Mouse (Mus musculus): ENCODE results near the gene Dnajc1. TPM values are rescaled to one million over a fixed set of nuclear protein-coding genes. Genes with fewer than 3 reads are reported as not detected.

Gene Dnajc1
- polyA plus RNA-seq, 1 experiment from 2014 or later, result 49.6 TPM

- no peak overlapping the region for H3K9ac ChIP-seq (replicated peaks; ENCODE audit: low read depth, low read length)
- no peak for ATAC-seq (ENCODE audit: insufficient number of reproducible peaks, insufficient read depth, low FRiP score, low read depth)
- H3K4me1 ChIP-seq (ENCODE audit: control insufficient read depth, insufficient read depth, low read length), result no peaks in the 10 kb centered on the region
- 69% methylated on average over 2 of the region's 2 CpGs for WGBS
- H3K9me3 ChIP-seq (ENCODE audit: control insufficient read depth, low read depth, low read length), result peaks cover 6% of the 10 kb centered on the region; the same call in 1 of the 2 replicates
- H3K4me2 ChIP-seq (replicated peaks; ENCODE audit: low read depth, low read length), result no peak overlapping the region
- no peak overlapping the region for H3K27ac ChIP-seq (ENCODE audit: low read length)
- no peak overlapping the region for H3K4me3 ChIP-seq (ENCODE audit: low read depth, low read length)
- no peaks in the 10 kb centered on the region for H3K27me3 ChIP-seq (ENCODE audit: control insufficient read depth, insufficient read depth, low read length)
- no peaks in the 10 kb centered on the region for H3K36me3 ChIP-seq (ENCODE audit: control insufficient read depth, insufficient read depth, low read length)
These were observed 75.7 kb downstream of the Dnajc1 start for GRCm38 (mm10) chr2:18316909-18317308.

- Histone ChIP-seq H3K4me2 (replicated peaks; ENCODE audit: low read depth, low read length) (no peak overlapping the region), H3K9me3 (ENCODE audit: control insufficient read depth, low read depth, low read length) (no peaks in the 10 kb centered on the region), H3K36me3 (ENCODE audit: control insufficient read depth, insufficient read depth, low read length) (no peaks in the 10 kb centered on the region), H3K9ac (replicated peaks; ENCODE audit: low read depth, low read length) (no peak overlapping the region), H3K4me3 (ENCODE audit: low read depth, low read length) (no peak overlapping the region), H3K27me3 (ENCODE audit: control insufficient read depth, insufficient read depth, low read length) (no peaks in the 10 kb centered on the region), H3K27ac (ENCODE audit: low read length) (no peak overlapping the region), H3K4me1 (ENCODE audit: control insufficient read depth, insufficient read depth, low read length) (no peaks in the 10 kb centered on the region)
- ATAC-seq (ENCODE audit: insufficient number of reproducible peaks, insufficient read depth, low FRiP score, low read depth), result no peak
- WGBS, result 89% methylated on average over 4 of the region's 4 CpGs
These were observed 82.1 kb downstream of the Dnajc1 start for GRCm38 (mm10) chr2:18310261-18311104.

DNA sequence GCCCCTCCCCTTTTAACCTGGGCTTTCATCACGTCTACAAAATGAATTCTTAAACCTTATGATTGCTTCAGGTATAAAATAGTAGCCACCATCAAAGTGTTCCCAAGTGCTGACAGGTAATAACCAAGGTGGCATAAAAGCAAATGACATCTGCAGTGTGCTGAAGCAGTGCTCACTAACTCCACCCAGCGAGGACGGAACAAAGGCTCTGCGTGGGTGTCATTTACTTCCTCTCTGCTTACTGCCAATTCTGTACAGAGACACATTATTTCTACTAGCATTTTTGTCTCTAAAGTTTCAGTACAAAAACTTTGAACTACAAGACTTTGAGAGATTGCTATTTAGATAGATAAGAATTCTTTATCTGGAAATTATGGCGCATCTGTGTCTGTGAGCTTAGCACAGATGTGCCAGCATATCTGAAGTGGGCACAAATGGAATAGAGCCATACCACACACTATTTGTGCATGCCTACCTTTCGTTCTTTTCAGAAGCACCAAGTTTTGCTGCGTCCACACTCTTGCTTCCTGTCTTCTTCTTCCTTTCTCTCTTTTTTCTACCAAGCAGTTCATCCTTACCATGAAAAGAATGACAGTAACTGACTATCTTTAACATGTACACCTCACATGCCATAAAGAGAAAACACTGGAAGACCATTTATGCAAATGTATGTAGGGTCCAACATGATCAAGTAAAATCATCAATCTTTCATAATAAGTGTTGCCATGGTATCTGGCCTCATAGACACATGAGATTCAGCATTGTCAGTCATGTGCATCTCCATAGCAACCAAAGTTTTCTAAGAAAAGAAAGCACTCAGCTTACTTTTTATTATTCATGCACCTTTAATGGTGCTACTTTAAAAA is 85.0 kb downstream of the Dnajc1 start:
- Histone ChIP-seq H3K36me3 (ENCODE audit: control insufficient read depth, insufficient read depth, low read length) (no peaks in the 10 kb centered on the region), H3K9me3 (ENCODE audit: control insufficient read depth, low read depth, low read length) (no peaks in the 10 kb centered on the region), H3K27ac (ENCODE audit: low read length) (no peak overlapping the region), H3K27me3 (ENCODE audit: control insufficient read depth, insufficient read depth, low read length) (no peaks in the 10 kb centered on the region), H3K4me1 (ENCODE audit: control insufficient read depth, insufficient read depth, low read length) (no peaks in the 10 kb centered on the region), H3K9ac (replicated peaks; ENCODE audit: low read depth, low read length) (no peak overlapping the region), H3K4me2 (replicated peaks; ENCODE audit: low read depth, low read length) (no peak overlapping the region), H3K4me3 (ENCODE audit: low read depth, low read length) (no peak overlapping the region)
- ATAC-seq (ENCODE audit: insufficient number of reproducible peaks, insufficient read depth, low FRiP score, low read depth), result no peak
- 84% methylated on average over 7 of the region's 7 CpGs for WGBS

DNA sequence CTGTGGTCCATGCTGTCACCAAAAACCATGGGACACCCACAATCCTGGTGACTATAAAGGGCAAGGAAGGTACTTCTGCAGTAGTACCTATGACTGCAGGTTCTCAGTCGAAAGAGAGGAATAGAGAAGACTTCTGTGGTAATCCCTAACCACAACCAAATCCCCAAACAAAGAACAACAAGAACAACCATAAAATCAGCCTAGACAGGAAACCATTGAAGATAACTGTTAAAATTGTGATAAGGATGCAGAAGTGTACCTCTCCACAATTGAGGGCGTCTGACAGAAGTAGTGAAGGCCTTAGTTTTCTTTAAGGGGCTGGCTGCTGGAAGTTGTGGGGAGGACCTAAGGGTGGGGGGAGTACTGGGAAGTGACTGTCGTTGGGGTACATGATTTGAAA is 91.7 kb downstream of the Dnajc1 start:
- no peaks in the 10 kb centered on the region for H3K4me1 ChIP-seq (ENCODE audit: control insufficient read depth, insufficient read depth, low read length)
- 80% methylated on average over 3 of the region's 3 CpGs for WGBS
- no peak overlapping the region for H3K4me3 ChIP-seq (ENCODE audit: low read depth, low read length)
- H3K27me3 ChIP-seq (ENCODE audit: control insufficient read depth, insufficient read depth, low read length), result no peaks in the 10 kb centered on the region
- H3K27ac ChIP-seq (ENCODE audit: low read length), result no peak overlapping the region
- ATAC-seq (ENCODE audit: insufficient number of reproducible peaks, insufficient read depth, low FRiP score, low read depth), result no peak
- H3K9me3 ChIP-seq (ENCODE audit: control insufficient read depth, low read depth, low read length), result no peaks in the 10 kb centered on the region
- H3K4me2 ChIP-seq (replicated peaks; ENCODE audit: low read depth, low read length), result no peak overlapping the region
- H3K9ac ChIP-seq (replicated peaks; ENCODE audit: low read depth, low read length), result no peak overlapping the region
- peaks cover 4% of the 10 kb centered on the region; the same call in 1 of the 2 replicates for H3K36me3 ChIP-seq (ENCODE audit: control insufficient read depth, insufficient read depth, low read length)

DNA sequence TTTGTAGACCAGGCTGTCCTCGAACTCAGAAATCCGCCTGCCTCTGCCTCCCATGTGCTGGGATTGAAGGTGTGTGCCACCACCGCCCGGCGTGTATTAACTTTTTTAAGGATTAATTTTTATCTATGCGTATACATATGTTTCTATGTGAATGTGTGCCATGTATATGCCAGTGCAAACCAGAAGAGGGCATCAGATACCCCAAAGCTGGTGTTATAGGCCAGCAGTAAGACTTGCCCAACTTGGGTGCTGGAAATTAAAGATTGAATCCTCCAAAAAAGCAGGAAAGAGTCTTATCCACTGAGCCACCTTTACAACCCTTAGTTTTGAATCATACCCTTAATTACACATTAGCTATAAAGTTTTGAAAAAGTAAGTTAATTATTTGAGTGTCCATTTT is 107.5 kb downstream of the Dnajc1 start:
- H3K4me3 ChIP-seq (ENCODE audit: low read depth, low read length), result no peak overlapping the region
- no peaks in the 10 kb centered on the region for H3K4me1 ChIP-seq (ENCODE audit: control insufficient read depth, insufficient read depth, low read length)
- 96% methylated on average over 6 of the region's 6 CpGs for WGBS
- H3K36me3 ChIP-seq (ENCODE audit: control insufficient read depth, insufficient read depth, low read length), result peaks cover 6% of the 10 kb centered on the region
- H3K27ac ChIP-seq (ENCODE audit: low read length), result no peak overlapping the region
- no peaks in the 10 kb centered on the region for H3K27me3 ChIP-seq (ENCODE audit: control insufficient read depth, insufficient read depth, low read length)
- no peak overlapping the region for H3K4me2 ChIP-seq (replicated peaks; ENCODE audit: low read depth, low read length)
- ATAC-seq (ENCODE audit: insufficient number of reproducible peaks, insufficient read depth, low FRiP score, low read depth), result no peak
- H3K9me3 ChIP-seq (ENCODE audit: control insufficient read depth, low read depth, low read length), result no peaks in the 10 kb centered on the region
- H3K9ac ChIP-seq (replicated peaks; ENCODE audit: low read depth, low read length), result no peak overlapping the region

GRCm38 (mm10) chr2:18265736-18266135 is 126.9 kb downstream of the Dnajc1 start:
- Histone ChIP-seq H3K9ac (replicated peaks; ENCODE audit: low read depth, low read length) (no peak overlapping the region), H3K27me3 (ENCODE audit: control insufficient read depth, insufficient read depth, low read length) (no peaks in the 10 kb centered on the region), H3K27ac (ENCODE audit: low read length) (no peak overlapping the region), H3K4me3 (ENCODE audit: low read depth, low read length) (no peak overlapping the region), H3K4me1 (ENCODE audit: control insufficient read depth, insufficient read depth, low read length) (no peaks in the 10 kb centered on the region), H3K9me3 (ENCODE audit: control insufficient read depth, low read depth, low read length) (no peaks in the 10 kb centered on the region), H3K36me3 (ENCODE audit: control insufficient read depth, insufficient read depth, low read length) (no peaks in the 10 kb centered on the region), H3K4me2 (replicated peaks; ENCODE audit: low read depth, low read length) (no peak overlapping the region)
- WGBS, result 88% methylated on average over 1 of the region's 1 CpGs
- no peak for ATAC-seq (ENCODE audit: insufficient number of reproducible peaks, insufficient read depth, low FRiP score, low read depth)

DNA sequence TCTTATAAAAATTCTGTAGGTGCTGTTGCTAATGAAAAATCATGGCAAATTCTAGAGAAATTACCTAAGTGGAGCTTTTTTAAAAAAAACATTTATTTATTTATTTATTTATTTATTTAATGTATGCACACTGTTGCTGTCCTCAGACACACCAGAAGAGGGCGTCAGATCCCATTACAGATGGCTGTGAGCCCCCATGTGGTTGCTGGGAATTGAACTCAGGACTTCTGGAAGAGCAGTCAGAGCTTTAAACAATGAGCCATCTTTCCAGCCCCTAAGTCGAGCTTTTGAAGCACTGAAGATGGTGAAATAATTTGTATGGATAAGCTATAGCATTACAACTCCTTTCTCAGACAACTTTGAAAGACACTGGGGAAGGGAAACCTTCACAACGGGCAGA is 128.1 kb downstream of the Dnajc1 start:
- WGBS, result 77% methylated on average over 3 of the region's 3 CpGs

DNA sequence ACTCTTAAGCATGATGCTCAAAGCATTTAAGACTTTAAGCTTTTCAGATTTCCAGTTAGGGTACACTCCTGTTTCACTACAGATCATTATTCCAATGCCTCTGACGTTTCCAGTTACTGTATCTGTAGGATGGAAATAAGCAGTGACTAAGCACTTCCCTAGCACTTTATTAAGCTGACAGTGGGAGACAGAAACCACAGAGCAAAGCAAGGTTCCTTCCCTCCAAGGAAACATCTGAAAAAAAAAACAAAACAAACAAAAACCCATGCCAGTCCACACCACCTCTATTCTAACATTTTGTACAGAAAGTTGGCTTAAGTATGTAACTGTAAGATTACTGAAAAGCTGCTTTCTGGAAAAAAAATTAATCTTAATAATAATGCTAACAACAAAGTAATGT is 130.3 kb downstream of the Dnajc1 start:
- no peaks in the 10 kb centered on the region for H3K36me3 ChIP-seq (ENCODE audit: control insufficient read depth, insufficient read depth, low read length)
- H3K4me1 ChIP-seq (ENCODE audit: control insufficient read depth, insufficient read depth, low read length), result no peaks in the 10 kb centered on the region
- H3K4me2 ChIP-seq (replicated peaks; ENCODE audit: low read depth, low read length), result no peak overlapping the region
- H3K4me3 ChIP-seq (ENCODE audit: low read depth, low read length), result no peak overlapping the region
- WGBS, result 22% methylated on average over 1 of the region's 1 CpGs
- no peak for ATAC-seq (ENCODE audit: insufficient number of reproducible peaks, insufficient read depth, low FRiP score, low read depth)
- H3K9me3 ChIP-seq (ENCODE audit: control insufficient read depth, low read depth, low read length), result no peaks in the 10 kb centered on the region
- H3K27ac ChIP-seq (ENCODE audit: low read length), result no peak overlapping the region
- no peaks in the 10 kb centered on the region for H3K27me3 ChIP-seq (ENCODE audit: control insufficient read depth, insufficient read depth, low read length)
- H3K9ac ChIP-seq (replicated peaks; ENCODE audit: low read depth, low read length), result no peak overlapping the region

More for the DNA sequence above, 128.1 kb downstream of the Dnajc1 start:
- Histone ChIP-seq H3K9ac (replicated peaks; ENCODE audit: low read depth, low read length) (no peak overlapping the region), H3K27ac (ENCODE audit: low read length) (no peak overlapping the region), H3K27me3 (ENCODE audit: control insufficient read depth, insufficient read depth, low read length) (no peaks in the 10 kb centered on the region), H3K4me2 (replicated peaks; ENCODE audit: low read depth, low read length) (no peak overlapping the region), H3K36me3 (ENCODE audit: control insufficient read depth, insufficient read depth, low read length) (no peaks in the 10 kb centered on the region), H3K9me3 (ENCODE audit: control insufficient read depth, low read depth, low read length) (no peaks in the 10 kb centered on the region), H3K4me1 (ENCODE audit: control insufficient read depth, insufficient read depth, low read length) (no peaks in the 10 kb centered on the region), H3K4me3 (ENCODE audit: low read depth, low read length) (no peak overlapping the region)
- ATAC-seq (ENCODE audit: insufficient number of reproducible peaks, insufficient read depth, low FRiP score, low read depth), result no peak

All from stomach, embryonic 14.5 days (tissue).